Mouse (Mus musculus): Measurements from ENCODE around the gene Med21. TPM values are rescaled to one million over a fixed set of nuclear protein-coding genes. Genes with fewer than 3 reads are reported as not detected.

The Med21 gene
- total RNA-seq, 2 experiments from 2014 or later, result 240 to 275 TPM

GRCm38 (mm10) chr6:146674881-146675536 lies 32.7 kb downstream of the Med21 start:
- peak; percentile 84 for ATAC-seq (replicated peaks; ENCODE audit: poor library complexity, severe bottlenecking)

GRCm38 (mm10) chr6:146676904-146677303 lies 34.6 kb downstream of the Med21 start:
- ATAC-seq (replicated peaks; ENCODE audit: poor library complexity, severe bottlenecking), result no peak

GRCm38 (mm10) chr6:146678136-146679070 lies 36.1 kb downstream of the Med21 start:
- ATAC-seq (replicated peaks; ENCODE audit: poor library complexity, severe bottlenecking), result peak; percentile 52

- ATAC-seq (replicated peaks; ENCODE audit: poor library complexity, severe bottlenecking), result no peak
Measured at GRCm38 (mm10) chr6:146683881-146684280, 41.5 kb downstream of the Med21 start.

GRCm38 (mm10) chr6:146685781-146686308 lies 43.5 kb downstream of the Med21 start:
- peak; percentile 42 for ATAC-seq (replicated peaks; ENCODE audit: poor library complexity, severe bottlenecking)

GRCm38 (mm10) chr6:146686463-146687196 lies 44.3 kb downstream of the Med21 start:
- peak; percentile 96 for ATAC-seq (replicated peaks; ENCODE audit: poor library complexity, severe bottlenecking)

GRCm38 (mm10) chr6:146688010-146688409 lies 45.7 kb downstream of the Med21 start:
- ATAC-seq (replicated peaks; ENCODE audit: poor library complexity, severe bottlenecking), result no peak

GRCm38 (mm10) chr6:146688861-146689260 lies 46.5 kb downstream of the Med21 start:
- no peak for ATAC-seq (replicated peaks; ENCODE audit: poor library complexity, severe bottlenecking)

GRCm38 (mm10) chr6:146697767-146698166 lies 55.4 kb downstream of the Med21 start:
- ATAC-seq (replicated peaks; ENCODE audit: poor library complexity, severe bottlenecking), result no peak

- ATAC-seq (replicated peaks; ENCODE audit: poor library complexity, severe bottlenecking), result no peak
Measured at GRCm38 (mm10) chr6:146698376-146698775, 56.0 kb downstream of the Med21 start.

Other genes starting within 250 kb of the Med21 start
- 6.0 and 9.5 TPM in 2 replicates for gene Itpr2, start 140.3 kb upstream of the Med21 start, total RNA-seq (2014; fragmentation: Nextera tagmentation)
- gene Itpr2, start 140.3 kb upstream of the Med21 start, total RNA-seq (2017), result 15.1 and 22.6 TPM in 2 replicates
- gene Fgfr1op2, start 65.3 kb upstream of the Med21 start, total RNA-seq (2014; fragmentation: Nextera tagmentation), result 96.1 and 107 TPM in 2 replicates
- gene Fgfr1op2, start 65.3 kb upstream of the Med21 start, total RNA-seq (2017), result 151 and 157 TPM in 2 replicates
- gene Ints13, start 64.7 kb upstream of the Med21 start, total RNA-seq (2014; fragmentation: Nextera tagmentation), result 90.4 and 111 TPM in 2 replicates
- 93.8 and 132 TPM in 2 replicates for gene Ints13, start 64.7 kb upstream of the Med21 start, total RNA-seq (2017)
- gene Tm7sf3, start 277 bp downstream of the Med21 start, total RNA-seq (2014; fragmentation: Nextera tagmentation), result 73.5 and 89.1 TPM in 2 replicates
- gene Tm7sf3, start 277 bp downstream of the Med21 start, total RNA-seq (2017), result 104 and 107 TPM in 2 replicates
- 1.9 and 5.9 TPM in 2 replicates for gene Stk38l, start 82.4 kb downstream of the Med21 start, total RNA-seq (2014; fragmentation: Nextera tagmentation)
- gene Stk38l, start 82.4 kb downstream of the Med21 start, total RNA-seq (2017), result 1.2 and 6.1 TPM in 2 replicates
- gene Arntl2, start 153.5 kb downstream of the Med21 start, total RNA-seq (2014; fragmentation: Nextera tagmentation), result not detected in 2 replicates
- not detected in 2 replicates for gene Arntl2, start 153.5 kb downstream of the Med21 start, total RNA-seq (2017)
- not detected in 2 replicates for gene Smco2, start 207.6 kb downstream of the Med21 start, total RNA-seq (2014; fragmentation: Nextera tagmentation)
- not detected in 2 replicates for gene Smco2, start 207.6 kb downstream of the Med21 start, total RNA-seq (2017)
- gene Ppfibp1, start 245.9 kb downstream of the Med21 start, total RNA-seq (2014; fragmentation: Nextera tagmentation), result 10.4 and 21.0 TPM in 2 replicates
- 11.1 and 18.4 TPM in 2 replicates for gene Ppfibp1, start 245.9 kb downstream of the Med21 start, total RNA-seq (2017)